Mouse (Mus musculus) liver, embryonic 14.5 days (tissue): ENCODE data around the gene Gm9945. TPM values are rescaled to one million over a fixed set of nuclear protein-coding genes. Genes with fewer than 3 reads are reported as not detected.
A peak's percentile ranks its signal among the peaks of the same experiment; 100 is the strongest.

Source experiments
- ATAC-seq: fragments of 200-750 bp; cut with Nextera tagmentation; 2 replicates; pipeline ENCODE4 v1.8.0; 2017; ENCODE audit warnings: moderate number of reproducible peaks, mild to moderate bottlenecking, moderate library complexity; ENCODE audit not compliant: insufficient read depth
- DNase-seq, 3 experiments: peaks; one replicate each; pipeline ENCODE4 v3.0.0-alpha.2; 2012 to 2013; ENCODE audit warnings: low read depth in 3 of 3, low spot score in 3 of 3
- H3K27ac ChIP-seq: fragments of 300-500 bp; sonication (generic); 2 replicates; pipeline ENCODE4 v1.5.1; 2014; ENCODE audit warnings: moderate library complexity, mild to moderate bottlenecking, control low read depth, inconsistent platforms
- H3K27me3 ChIP-seq: fragments of 300-500 bp; sonication (generic); 2 replicates; pipeline ENCODE4 v1.6.1; 2014; ENCODE audit warnings: mild to moderate bottlenecking, low read length, moderate library complexity; ENCODE audit not compliant: control insufficient read depth, insufficient read depth
- H3K36me3 ChIP-seq: fragments of 300-500 bp; sonication (generic); replicated peaks from 2 replicates; pipeline ENCODE4 v1.6.1; 2014; ENCODE audit warnings: low read depth; ENCODE audit not compliant: control insufficient read depth, insufficient read depth
- H3K4me1 ChIP-seq, 2 experiments: fragments of 200-500 bp in 1 of 2; fragments of 300-500 bp in 1 of 2; sonication (generic) in 1 of 2; replicated peaks; 2 replicates each; pipeline ENCODE4 v1.6.1; 2012 to 2014; ENCODE audit warnings: antibody characterized with exemption in 1 of 2, inconsistent platforms in 1 of 2, low read length in 1 of 2; ENCODE audit not compliant: control insufficient read depth in 2 of 2, insufficient read depth in 2 of 2
- H3K4me2 ChIP-seq: fragments of 300-500 bp; sonication (generic); 2 replicates; pipeline ENCODE4 v1.6.1; 2014; ENCODE audit warnings: low read depth, mild to moderate bottlenecking, control low read depth, moderate library complexity
- H3K4me3 ChIP-seq, 2 experiments: fragments of 200-500 bp in 1 of 2; fragments of 300-500 bp in 1 of 2; sonication (generic) in 1 of 2; 2 replicates each; pipeline ENCODE4 v1.5.1; 2012 to 2014; ENCODE audit warnings: low read depth in 2 of 2, low read length in 2 of 2, mild to moderate bottlenecking in 2 of 2, control low read depth in 1 of 2, inconsistent platforms in 1 of 2, moderate library complexity in 1 of 2; ENCODE audit not compliant: insufficient read depth in 1 of 2
- H3K9ac ChIP-seq: fragments of 300-500 bp; sonication (generic); replicated peaks from 2 replicates; pipeline ENCODE4 v1.6.1; 2014; ENCODE audit warnings: mild to moderate bottlenecking, control low read depth, moderate library complexity
- H3K9me3 ChIP-seq: fragments of 300-500 bp; sonication (generic); 2 replicates; pipeline ENCODE4 v1.6.1; 2016; ENCODE audit warnings: low read length, mixed read lengths; ENCODE audit not compliant: control insufficient read depth
- CTCF ChIP-seq: IDR thresholded peaks from 2 replicates; pipeline ENCODE4 v1.5.1; 2016; ENCODE audit warnings: antibody characterized with exemption, low read depth, control low read depth
- EP300 ChIP-seq: IDR thresholded peaks from 2 replicates; pipeline ENCODE4 v1.6.1; 2016; ENCODE audit warnings: antibody characterized with exemption, low read depth
- WGBS: fragments of 180-500 bp; shearing (Covaris S2); extraction: QIAGEN DNeasy Blood & Tissue Kit; methylation state at CpG from one replicate; pipeline ENCODE4 v1.1.7; 2014; ENCODE audit not compliant: insufficient replicate concordance; 5-methylcytosine and 5-hydroxymethylcytosine counted together
- polyA plus RNA-seq, 2 experiments: library from polyadenylated mRNA; depleted of rRNA in 1 of 2; stranded (reverse) in 1 of 2; unstranded in 1 of 2; fragments of >200 nt; fragmentation: Nextera tagmentation in 1 of 2; extraction: Ambion mirVana in 1 of 2; gene quantifications; 2 replicates each; pipeline versions ENCODE4 v1.2.1 to v1.2.3; 2012 to 2014

Gene Gm9945
- polyA plus RNA-seq, 2 experiments: 0.27 to 0.46 TPM

- H3K9me3 ChIP-seq: no peaks in the 10 kb centered on the region
- peaks cover 0 to 5% of the 10 kb centered on the region in 2 experiments; a peak in 2 of 4 replicates for H3K4me1 ChIP-seq
- WGBS: 60% methylated on average over 3 of the region's 3 CpGs
- H3K4me2 ChIP-seq: no peak overlapping the region
- DNase-seq (no peak), ATAC-seq (no peak)
- TF ChIP-seq EP300 (no peak), CTCF (no peak)
- H3K36me3 ChIP-seq: no peaks in the 10 kb centered on the region
- H3K9ac ChIP-seq: no peak overlapping the region
- no peak overlapping the region for H3K4me3 ChIP-seq
- H3K27me3 ChIP-seq: peaks cover 42% of the 10 kb centered on the region
- no peak overlapping the region for H3K27ac ChIP-seq
Observed at GRCm38 (mm10) chr11:53458996-53459395, 21.0 kb upstream of the Gm9945 start.

GRCm38 (mm10) chr11:53460192-53460591, 19.8 kb upstream of the Gm9945 start:
- no peaks in the 10 kb centered on the region for H3K9me3 ChIP-seq
- WGBS: 63% methylated on average over 3 of the region's 3 CpGs
- TF ChIP-seq EP300 (no peak), CTCF (no peak)
- ATAC-seq: no peak
- no peaks in the 10 kb centered on the region for H3K36me3 ChIP-seq
- H3K4me3 ChIP-seq: no peak overlapping the region
- peaks cover 0 to 5% of the 10 kb centered on the region in 2 experiments; a peak in 2 of 4 replicates for H3K4me1 ChIP-seq
- no peak for DNase-seq
- no peak overlapping the region for H3K9ac ChIP-seq
- H3K27ac ChIP-seq: no peak overlapping the region
- H3K27me3 ChIP-seq: peaks cover 54% of the 10 kb centered on the region
- H3K4me2 ChIP-seq: no peak overlapping the region

- H3K27me3 ChIP-seq: peaks cover 57% of the 10 kb centered on the region
- H3K4me3 ChIP-seq: no peak overlapping the region
- H3K9me3 ChIP-seq: no peaks in the 10 kb centered on the region
- no peak overlapping the region for H3K9ac ChIP-seq
- peak; percentile 45; the same call in 1 of the 2 replicates for ATAC-seq
- H3K4me1 ChIP-seq: peaks cover 0 to 5% of the 10 kb centered on the region in 2 experiments; a peak in 2 of 4 replicates
- TF ChIP-seq CTCF (no peak), EP300 (no peak)
- no peak overlapping the region for H3K4me2 ChIP-seq
- H3K27ac ChIP-seq: no peak overlapping the region
- H3K36me3 ChIP-seq: no peaks in the 10 kb centered on the region
- WGBS: 8% methylated on average over 5 of the region's 5 CpGs
- no peak for DNase-seq
Observed at GRCm38 (mm10) chr11:53461727-53462126, 18.2 kb upstream of the Gm9945 start.

GRCm38 (mm10) chr11:53463551-53464424, 16.2 kb upstream of the Gm9945 start:
- H3K27ac ChIP-seq: no peak overlapping the region
- H3K9me3 ChIP-seq: no peaks in the 10 kb centered on the region
- H3K27me3 ChIP-seq: peaks cover 41% of the 10 kb centered on the region
- no peak overlapping the region for H3K9ac ChIP-seq
- TF ChIP-seq CTCF (no peak), EP300 (no peak)
- DNase-seq (no peak), ATAC-seq (no peak)
- H3K4me3 ChIP-seq: peak overlapping the region in 1 of 2 experiments; percentile 20; a peak in 2 of 4 replicates
- H3K36me3 ChIP-seq: no peaks in the 10 kb centered on the region
- H3K4me2 ChIP-seq: peak overlapping the region; percentile 48
- H3K4me1 ChIP-seq: peaks cover 0 to 5% of the 10 kb centered on the region in 2 experiments; a peak in 2 of 4 replicates
- WGBS: 6% methylated on average over 55 of the region's 55 CpGs
